Mouse (Mus musculus) intestine, embryonic 14.5 days (tissue): Measurements from ENCODE around the gene Cux1. TPM values are rescaled to one million over a fixed set of nuclear protein-coding genes. Genes with fewer than 3 reads are reported as not detected.
"Not testable (repeated sequence)": the region's sequence is repeated elsewhere in the genome, so short reads cannot be mapped to it uniquely, and the experiment has no call there.

ENCODE experiments used
- ATAC-seq: fragments of 200-750 bp; cut with Nextera tagmentation; replicated peaks from 2 replicates; pipeline ENCODE4 v1.8.0; 2017; ENCODE audit warnings: low read depth, moderate number of reproducible peaks, moderate TSS enrichment, moderate library complexity; ENCODE audit not compliant: low FRiP score, low TSS enrichment
- DNase-seq: peaks from one replicate; pipeline ENCODE4 v3.0.0-alpha.2; 2018; ENCODE audit warnings: low spot score
- H3K27ac ChIP-seq: fragments of 300-500 bp; sonication (generic); 2 replicates; pipeline ENCODE4 v1.5.1; 2014; ENCODE audit warnings: low read depth, mild to moderate bottlenecking, control low read depth
- H3K27me3 ChIP-seq: fragments of 300-500 bp; sonication (generic); replicated peaks from 2 replicates; pipeline ENCODE4 v1.6.1; 2014; ENCODE audit warnings: low read length, control low read depth; ENCODE audit not compliant: control insufficient read depth, insufficient read depth
- H3K36me3 ChIP-seq: fragments of 300-500 bp; sonication (generic); 2 replicates; pipeline ENCODE4 v1.6.1; 2014; ENCODE audit warnings: low read length, control low read depth; ENCODE audit not compliant: control insufficient read depth, insufficient read depth
- H3K4me1 ChIP-seq: fragments of 300-500 bp; sonication (generic); replicated peaks from 2 replicates; pipeline ENCODE4 v1.6.1; 2014; ENCODE audit warnings: low read length, control low read depth, mixed read lengths; ENCODE audit not compliant: control insufficient read depth, insufficient read depth
- H3K4me2 ChIP-seq: fragments of 300-500 bp; sonication (generic); 2 replicates; pipeline ENCODE4 v1.6.1; 2014; ENCODE audit warnings: low read length
- H3K4me3 ChIP-seq: fragments of 300-500 bp; sonication (generic); 2 replicates; pipeline ENCODE4 v1.5.1; 2014; ENCODE audit warnings: low read depth, low read length, control low read depth, mixed read lengths
- H3K9ac ChIP-seq: fragments of 300-500 bp; sonication (generic); 2 replicates; pipeline ENCODE4 v1.6.1; 2014; ENCODE audit warnings: mild to moderate bottlenecking, low read length
- H3K9me3 ChIP-seq: fragments of 300-500 bp; sonication (generic); 2 replicates; pipeline ENCODE4 v1.6.1; 2016; ENCODE audit warnings: low read length, control low read depth; ENCODE audit not compliant: control insufficient read depth
- WGBS: fragments of 180-500 bp; shearing (Covaris S2); extraction: QIAGEN DNeasy Blood & Tissue Kit; methylation state at CpG from one replicate; pipeline ENCODE4 v1.1.7; 2014; 5-methylcytosine and 5-hydroxymethylcytosine counted together
- polyA plus RNA-seq: library from polyadenylated mRNA; unstranded; fragments of >200 nt; fragmentation: Nextera tagmentation; extraction: Ambion mirVana; gene quantifications from 2 replicates; pipeline ENCODE4 v1.2.1, GENCODE M21; 2014

Cux1 gene
- polyA plus RNA-seq, 1 experiment from 2014 or later, result 72.7 TPM

- H3K9me3 ChIP-seq, DNase-seq, H3K36me3 ChIP-seq, H3K9ac ChIP-seq, ATAC-seq, H3K4me3 ChIP-seq, H3K27me3 ChIP-seq, H3K27ac ChIP-seq, H3K4me2 ChIP-seq: not testable (repeated sequence)
- 50% methylated on average over 2 of the region's 2 CpGs for WGBS
- peaks cover 36% of the 10 kb centered on the region for H3K4me1 ChIP-seq
Measured at GRCm38 (mm10) chr5:136470985-136471735, 96.1 kb downstream of the Cux1 start.

- no peak for ATAC-seq
- H3K9me3 ChIP-seq, result no peaks in the 10 kb centered on the region
Measured at GRCm38 (mm10) chr5:136469301-136469700, 98.0 kb downstream of the Cux1 start.

GRCm38 (mm10) chr5:136467360-136467999 is 99.8 kb downstream of the Cux1 start:
- Histone ChIP-seq H3K4me1 (peaks cover 52% of the 10 kb centered on the region), H3K4me2 (peak overlapping the region; percentile 14; the same call in 1 of the 2 replicates), H3K27ac (peak overlapping the region; percentile 51; the same call in 1 of the 2 replicates), H3K27me3 (no peaks in the 10 kb centered on the region), H3K4me3 (no peak overlapping the region), H3K36me3 (no peaks in the 10 kb centered on the region), H3K9me3 (no peaks in the 10 kb centered on the region), H3K9ac (no peak overlapping the region)
- 7% methylated on average over 6 of the region's 8 CpGs for WGBS
- ATAC-seq (peak; percentile 77), DNase-seq (peak; percentile 74)

More at GRCm38 (mm10) chr5:136469301-136469700, 98.0 kb downstream of the Cux1 start:
- Histone ChIP-seq H3K27ac (no peak overlapping the region), H3K9ac (no peak overlapping the region), H3K36me3 (no peaks in the 10 kb centered on the region), H3K4me2 (no peak overlapping the region), H3K27me3 (no peaks in the 10 kb centered on the region), H3K4me3 (no peak overlapping the region), H3K4me1 (peaks cover 54% of the 10 kb centered on the region)
- DNase-seq, result no peak
- 67% methylated on average over 1 of the region's 1 CpGs for WGBS

- ATAC-seq, result no peak
- peaks cover 49% of the 10 kb centered on the region for H3K4me1 ChIP-seq
Measured at GRCm38 (mm10) chr5:136465770-136466406, 101.4 kb downstream of the Cux1 start.

GRCm38 (mm10) chr5:136465366-136465765 is 101.9 kb downstream of the Cux1 start:
- Histone ChIP-seq H3K4me1 (peaks cover 49% of the 10 kb centered on the region), H3K9ac (no peak overlapping the region), H3K4me3 (no peak overlapping the region), H3K4me2 (no peak overlapping the region), H3K27ac (no peak overlapping the region; the same call in 1 of the 2 replicates), H3K27me3 (no peaks in the 10 kb centered on the region), H3K36me3 (no peaks in the 10 kb centered on the region), H3K9me3 (no peaks in the 10 kb centered on the region)
- WGBS, result 45% methylated on average over 5 of the region's 5 CpGs
- DNase-seq (no peak), ATAC-seq (no peak)

More at GRCm38 (mm10) chr5:136465770-136466406, 101.4 kb downstream of the Cux1 start:
- H3K27me3 ChIP-seq, result no peaks in the 10 kb centered on the region
- 51% methylated on average over 11 of the region's 11 CpGs for WGBS
- H3K4me2 ChIP-seq, result no peak overlapping the region
- H3K9ac ChIP-seq, result no peak overlapping the region
- peak overlapping the region; percentile 38; the same call in 1 of the 2 replicates for H3K27ac ChIP-seq
- H3K4me3 ChIP-seq, result no peak overlapping the region
- DNase-seq, result no peak
- no peaks in the 10 kb centered on the region for H3K36me3 ChIP-seq
- H3K9me3 ChIP-seq, result no peaks in the 10 kb centered on the region

- Histone ChIP-seq H3K9ac (no peak overlapping the region), H3K27me3 (no peaks in the 10 kb centered on the region), H3K4me2 (no peak overlapping the region), H3K9me3 (no peaks in the 10 kb centered on the region), H3K36me3 (no peaks in the 10 kb centered on the region), H3K4me1 (peaks cover 49% of the 10 kb centered on the region), H3K27ac (no peak overlapping the region), H3K4me3 (no peak overlapping the region)
- ATAC-seq (no peak), DNase-seq (no peak)
- 38% methylated on average over 3 of the region's 3 CpGs for WGBS
Measured at GRCm38 (mm10) chr5:136464849-136465248, 102.4 kb downstream of the Cux1 start.

- ATAC-seq (no peak), DNase-seq (no peak)
- 34% methylated on average over 2 of the region's 2 CpGs for WGBS
- Histone ChIP-seq H3K27ac (no peak overlapping the region), H3K4me1 (peaks cover 49% of the 10 kb centered on the region), H3K9ac (no peak overlapping the region), H3K27me3 (no peaks in the 10 kb centered on the region), H3K4me2 (no peak overlapping the region), H3K4me3 (no peak overlapping the region), H3K36me3 (no peaks in the 10 kb centered on the region), H3K9me3 (no peaks in the 10 kb centered on the region)
Measured at GRCm38 (mm10) chr5:136464128-136464527, 103.2 kb downstream of the Cux1 start.

- Histone ChIP-seq H3K9ac (no peak overlapping the region), H3K27me3 (no peaks in the 10 kb centered on the region), H3K36me3 (no peaks in the 10 kb centered on the region), H3K27ac (no peak overlapping the region), H3K4me3 (no peak overlapping the region), H3K4me1 (peaks cover 54% of the 10 kb centered on the region), H3K4me2 (no peak overlapping the region), H3K9me3 (no peaks in the 10 kb centered on the region)
- DNase-seq, result no peak
- 49% methylated on average over 6 of the region's 6 CpGs for WGBS
- ATAC-seq, result no peak
Measured at GRCm38 (mm10) chr5:136462613-136463012, 104.7 kb downstream of the Cux1 start.
